Mouse (Mus musculus) lung, postnatal 0 days (tissue): ENCODE data around the gene Dnajc28.

Source experiments
- CTCF ChIP-seq: IDR thresholded peaks from 2 replicates; pipeline ENCODE4 v1.5.1; 2016; ENCODE audit warnings: antibody characterized with exemption, mild to moderate bottlenecking
- EP300 ChIP-seq: IDR thresholded peaks from 2 replicates; pipeline ENCODE4 v1.6.1; 2016; ENCODE audit warnings: antibody characterized with exemption, mild to moderate bottlenecking, control low read depth

GRCm38 (mm10) chr16:91649246-91649645 is 30.4 kb upstream of the Dnajc28 start:
- TF ChIP-seq CTCF (no peak), EP300 (no peak)
